Comparison of ENCODE assay signal across 10 mouse cellular contexts in genomic region chr14:78941741-78942475, GRCm38 (mm10).
A peak's percentile ranks its signal among the peaks of the same experiment; 100 is the strongest.
DNase-seq lines count a peak whose midpoint lies in the region; ATAC-seq and TF ChIP-seq lines count a peak whose summit lies in the region.
"Had no signal": no experiment of that assay in that cellular context is flagged by ENCODE, and none has a peak within 500 bp of the region (broad histone marks: within the 10 kb centered on the region; RNA-seq: fewer than 3 reads in every experiment).

No protein-coding gene starts in this region.

- no peaks in the 10 kb centered on the region for H3K27me3 ChIP-seq in hindbrain, postnatal 0 days (ENCODE audit: insufficient read depth, low read length)
- H3K27me3 ChIP-seq in hindbrain, embryonic 12.5 days = no peaks in the 10 kb centered on the region
- H3K27me3 ChIP-seq: kidney, embryonic 15.5 days; limb, embryonic 15.5 days had no signal

- TF ChIP-seq POLR2A in olfactory bulb, adult 2 months (IDR thresholded peaks at IDR 0.05; ENCODE audit: insufficient read depth, low read depth, low read length) = no peak

- H3K9me3 ChIP-seq in hindbrain, postnatal 0 days (ENCODE audit: low read length) = no peaks in the 10 kb centered on the region
- no peaks in the 10 kb centered on the region for H3K9me3 ChIP-seq in hindbrain, embryonic 12.5 days (replicated peaks)
- H3K9me3 ChIP-seq: kidney, embryonic 15.5 days; limb, embryonic 15.5 days had no signal

- no peak overlapping the region for H3K27ac ChIP-seq in hindbrain, postnatal 0 days
- H3K27ac ChIP-seq in hindbrain, embryonic 12.5 days = no peak overlapping the region
- H3K27ac ChIP-seq in layer of hippocampus, adult 2 months = peak overlapping the region; percentile 77
- 0 out of 2 replicates have a peak overlapping the region, but pooled peaks have one; percentile 29 for H3K27ac ChIP-seq in olfactory bulb, adult 2 months (ENCODE audit: insufficient read depth, low read depth, low read length)
- H3K27ac ChIP-seq: kidney, embryonic 15.5 days; limb, embryonic 15.5 days had no signal

- no peak overlapping the region for H3K4me3 ChIP-seq in hindbrain, postnatal 0 days (ENCODE audit: low read length)
- H3K4me3 ChIP-seq in hindbrain, embryonic 12.5 days = no peak overlapping the region
- no peak overlapping the region for H3K4me3 ChIP-seq in layer of hippocampus, adult 2 months
- no peak overlapping the region for H3K4me3 ChIP-seq in olfactory bulb, adult 2 months (ENCODE audit: insufficient read depth, low read depth, low read length)
- H3K4me3 ChIP-seq: kidney, embryonic 15.5 days; limb, embryonic 15.5 days had no signal

- H3K4me1 ChIP-seq in hindbrain, postnatal 0 days (ENCODE audit: insufficient read depth, low read length) = no peaks in the 10 kb centered on the region
- no peaks in the 10 kb centered on the region for H3K4me1 ChIP-seq in hindbrain, embryonic 12.5 days
- peaks cover 4% of the 10 kb centered on the region; the same call in 1 of the 2 replicates for H3K4me1 ChIP-seq in olfactory bulb, adult 2 months (ENCODE audit: control insufficient read depth, insufficient read depth, low read length)
- H3K4me1 ChIP-seq: kidney, embryonic 15.5 days; limb, embryonic 15.5 days had no signal

- peaks cover 3% of the 10 kb centered on the region; the same call in 1 of the 2 replicates for H3K36me3 ChIP-seq in hindbrain, postnatal 0 days (ENCODE audit: insufficient read depth, low read length)
- H3K36me3 ChIP-seq in hindbrain, embryonic 12.5 days = no peaks in the 10 kb centered on the region

- no peak overlapping the region for H3K4me2 ChIP-seq in hindbrain, postnatal 0 days (ENCODE audit: low read depth, low read length)
- no peak overlapping the region for H3K4me2 ChIP-seq in hindbrain, embryonic 12.5 days (replicated peaks)
- H3K4me2 ChIP-seq: kidney, embryonic 15.5 days; limb, embryonic 15.5 days had no signal

- DNase-seq in hindbrain, postnatal 0 days (ENCODE audit: low spot score) = peak; percentile 33
- peak; percentile 9 for DNase-seq in fibroblast of lung, adult 2 months (ENCODE audit: low read depth)
- DNase-seq in layer of hippocampus, adult 2 months (ENCODE audit: low spot score in 2 of 2) = peak; percentile 32 to 74
- DNase-seq in urinary bladder, postnatal 25 days (ENCODE audit: low spot score) = no peak
- DNase-seq in adrenal gland, adult 8-10 months = no peak
- no peak for DNase-seq in heart, postnatal 4 days

- WGBS in hindbrain, postnatal 0 days = 48% methylated on average over 11 of the region's 11 CpGs
- 88% methylated on average over 11 of the region's 11 CpGs for WGBS in hindbrain, embryonic 12.5 days
- WGBS in olfactory bulb, adult 2 months = 24% methylated on average over 11 of the region's 11 CpGs

- H3K9ac ChIP-seq in hindbrain, postnatal 0 days (replicated peaks; ENCODE audit: low read length) = no peak overlapping the region
- no peak overlapping the region for H3K9ac ChIP-seq in hindbrain, embryonic 12.5 days
- H3K9ac ChIP-seq: kidney, embryonic 15.5 days; limb, embryonic 15.5 days had no signal

- TF ChIP-seq CTCF in hindbrain, postnatal 0 days (IDR thresholded peaks at IDR 0.05; ENCODE audit: low read depth) = no peak
- no peak for TF ChIP-seq CTCF in layer of hippocampus, adult 2 months (conservative IDR thresholded peaks at IDR 0.05)
- no peak for TF ChIP-seq CTCF in olfactory bulb, adult 2 months (IDR thresholded peaks at IDR 0.05; ENCODE audit: insufficient read depth, low read depth, low read length)

- peak; percentile 51; the same call in 1 of the 2 replicates for ATAC-seq in hindbrain, postnatal 0 days
- no peak for ATAC-seq in hindbrain, embryonic 12.5 days (ENCODE audit: low FRiP score)

Comparison
In these comparisons a context has a peak if more than half of its experiments do, and no peak if none do; other contexts are left out.
1. DNase-seq: peak in hindbrain, postnatal 0 days (single experiment), fibroblast of lung, adult 2 months (single experiment) and layer of hippocampus, adult 2 months (2 of 2); none in urinary bladder, postnatal 25 days (single experiment), adrenal gland, adult 8-10 months (single experiment) and heart, postnatal 4 days (single experiment).
2. H3K27ac ChIP-seq: peak in layer of hippocampus, adult 2 months (single experiment) and olfactory bulb, adult 2 months (single experiment); none in hindbrain, postnatal 0 days (single experiment) and hindbrain, embryonic 12.5 days (single experiment).